In the genomic region with DNA sequence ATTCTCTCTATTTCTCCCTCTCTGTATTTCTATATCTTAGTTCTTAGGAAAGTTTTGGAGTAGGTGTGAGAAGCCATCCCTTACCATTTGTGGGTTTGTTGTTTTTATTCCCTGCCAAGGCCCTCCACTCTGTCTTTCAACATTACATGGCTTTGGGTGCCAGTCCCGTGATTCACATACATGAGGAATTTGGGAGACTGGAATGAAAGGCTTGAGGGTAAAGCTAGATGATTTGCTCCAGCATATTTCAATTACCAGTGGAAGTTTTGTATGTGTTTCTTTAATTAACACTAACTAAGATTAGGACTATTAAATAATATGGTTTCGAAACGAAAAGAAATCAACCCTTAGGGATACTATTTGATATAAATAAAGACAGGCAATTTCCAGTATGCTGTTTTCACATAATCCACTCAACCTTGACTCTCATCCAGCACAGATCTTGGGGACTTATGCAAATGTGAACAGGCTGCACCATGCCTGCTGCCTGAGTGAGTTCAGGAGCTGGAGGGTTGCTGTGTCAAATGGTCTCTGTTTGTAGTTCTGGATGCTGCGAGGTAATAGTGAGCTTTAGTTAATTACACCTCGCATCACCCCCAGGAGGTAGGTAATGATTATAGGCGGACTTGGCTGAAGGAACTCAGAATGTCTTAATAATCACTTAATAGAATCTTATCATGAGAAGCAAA, we compare ENCODE assay signal across 29 mouse cellular contexts.
DNase-seq lines count a peak whose midpoint lies in the region; ATAC-seq and TF ChIP-seq lines count a peak whose summit lies in the region.
"Had no signal": no experiment of that assay in that cellular context is flagged by ENCODE, and none has a peak within 500 bp of the region (broad histone marks: within the 10 kb centered on the region; RNA-seq: fewer than 3 reads in every experiment).

No protein-coding gene starts in this region.

- H3K27ac ChIP-seq in heart, embryonic 11.5 days (ENCODE audit: low read depth, low read length), result no peak overlapping the region
- no peak overlapping the region for H3K27ac ChIP-seq in midbrain, embryonic 14.5 days (replicated peaks; ENCODE audit: low read depth, low read length)
- no peak overlapping the region for H3K27ac ChIP-seq in midbrain, embryonic 10.5 days (replicated peaks)
- H3K27ac ChIP-seq in embryonic fibroblast, embryonic 13.5 days (ENCODE audit: insufficient read depth, low read length), result peak overlapping the region; percentile 57; the same call in 1 of the 2 replicates
- H3K27ac ChIP-seq: embryonic facial prominence, embryonic 13.5 days; liver, embryonic 12.5 days had no signal

- H3K9me3 ChIP-seq in heart, embryonic 11.5 days (replicated peaks; ENCODE audit: control insufficient read depth, low read length), result no peaks in the 10 kb centered on the region
- H3K9me3 ChIP-seq in midbrain, embryonic 14.5 days (ENCODE audit: control insufficient read depth, low read length), result no peaks in the 10 kb centered on the region
- H3K9me3 ChIP-seq in midbrain, embryonic 10.5 days (replicated peaks), result no peaks in the 10 kb centered on the region
- H3K9me3 ChIP-seq: embryonic facial prominence, embryonic 13.5 days; heart, embryonic 10.5 days; liver, embryonic 12.5 days had no signal

- H3K4me1 ChIP-seq in heart, embryonic 11.5 days (ENCODE audit: control insufficient read depth, insufficient read depth, low read length), result peaks cover 10% of the 10 kb centered on the region; the same call in 1 of the 2 replicates
- H3K4me1 ChIP-seq in midbrain, embryonic 14.5 days (ENCODE audit: control insufficient read depth, insufficient read depth, low read length), result peaks cover 20% of the 10 kb centered on the region
- H3K4me1 ChIP-seq in midbrain, embryonic 10.5 days, result peaks cover 26% of the 10 kb centered on the region
- H3K4me1 ChIP-seq in embryonic fibroblast, embryonic 13.5 days (ENCODE audit: control insufficient read depth, insufficient read depth, low read length), result peaks cover 2% of the 10 kb centered on the region; the same call in 1 of the 2 replicates

- TF ChIP-seq POLR2A in embryonic fibroblast, embryonic 13.5 days (IDR thresholded peaks at IDR 0.05; ENCODE audit: low read depth, low read length), result no peak

- no peak overlapping the region for H3K9ac ChIP-seq in heart, embryonic 11.5 days (ENCODE audit: low read depth, low read length)
- H3K9ac ChIP-seq in midbrain, embryonic 14.5 days (replicated peaks; ENCODE audit: low read length), result no peak overlapping the region
- H3K9ac ChIP-seq: liver, embryonic 12.5 days; liver, postnatal 0 days had no signal

- no peaks in the 10 kb centered on the region for H3K36me3 ChIP-seq in heart, embryonic 11.5 days (ENCODE audit: control insufficient read depth, insufficient read depth, low read length)
- no peaks in the 10 kb centered on the region for H3K36me3 ChIP-seq in midbrain, embryonic 14.5 days (ENCODE audit: control insufficient read depth, insufficient read depth, low read length)
- H3K36me3 ChIP-seq in midbrain, embryonic 10.5 days, result no peaks in the 10 kb centered on the region
- H3K36me3 ChIP-seq: embryonic facial prominence, embryonic 13.5 days; heart, embryonic 10.5 days; liver, embryonic 12.5 days had no signal

- no peak for ATAC-seq in heart, embryonic 11.5 days (replicated peaks; ENCODE audit: insufficient number of reproducible peaks, low FRiP score, low TSS enrichment)
- no peak for ATAC-seq in midbrain, embryonic 14.5 days (ENCODE audit: low FRiP score, low TSS enrichment)
- no peak for ATAC-seq in megakaryocyte progenitor cell, adult 5-6 weeks (replicated peaks; ENCODE audit: poor library complexity)
- ATAC-seq: CD4-positive, CD25-positive, alpha-beta regulatory T cell, adult 4 months; intestine, postnatal 0 days; liver, embryonic 12.5 days; liver, postnatal 0 days had no signal

- 73% methylated on average over 6 of the region's 6 CpGs for WGBS in heart, embryonic 11.5 days (ENCODE audit: insufficient replicate concordance)
- 62% methylated on average over 6 of the region's 6 CpGs for WGBS in midbrain, embryonic 14.5 days
- WGBS in midbrain, embryonic 10.5 days, result 77% methylated on average over 6 of the region's 6 CpGs

- no peak overlapping the region for H3K4me2 ChIP-seq in heart, embryonic 11.5 days
- no peak overlapping the region for H3K4me2 ChIP-seq in midbrain, embryonic 14.5 days (ENCODE audit: low read length)
- H3K4me2 ChIP-seq: liver, embryonic 12.5 days had no signal

- no peak overlapping the region for H3K4me3 ChIP-seq in heart, embryonic 11.5 days (ENCODE audit: low read depth, low read length)
- no peak overlapping the region for H3K4me3 ChIP-seq in midbrain, embryonic 14.5 days (replicated peaks; ENCODE audit: low read depth, low read length)
- H3K4me3 ChIP-seq in midbrain, embryonic 10.5 days, result no peak overlapping the region
- no peak overlapping the region for H3K4me3 ChIP-seq in embryonic fibroblast, embryonic 13.5 days (ENCODE audit: insufficient read depth, low read length)
- H3K4me3 ChIP-seq: embryonic facial prominence, embryonic 13.5 days; erythroblast, embryonic 14.5 days; heart, embryonic 10.5 days; liver, embryonic 12.5 days; megakaryocyte, embryonic 14.5 days had no signal

- no peak for TF ChIP-seq CTCF in embryonic fibroblast, embryonic 13.5 days (IDR thresholded peaks at IDR 0.05; ENCODE audit: borderline replicate concordance, insufficient read depth, low read length)

- peak; percentile 59 for DNase-seq in heart, adult 11 months
- DNase-seq in midbrain, embryonic 14.5 days, result peak; percentile 53
- DNase-seq in midbrain, embryonic 10.5 days (ENCODE audit: low spot score), result no peak
- peak; percentile 22 for DNase-seq in 3T3-L1 (ENCODE audit: low read depth, low spot score)
- no peak for DNase-seq in urinary bladder, postnatal 36 days (ENCODE audit: low spot score in 2 of 2)
- DNase-seq: adrenal gland, postnatal 14 days; cerebellum, adult 11-12 months; cerebellum, adult 9-11 months; gastrocnemius, postnatal 14 days; heart, postnatal 36 days; kidney, adult 9 months; kidney, postnatal 10 days; layer of hippocampus, postnatal 36 days; left cerebral cortex, postnatal 4 days; liver, postnatal 0 days; lung, postnatal 36 days; right cerebral cortex, adult 18-20 months; thymus, adult 18-20 months; thymus, postnatal 25 days had no signal

- no peaks in the 10 kb centered on the region for H3K27me3 ChIP-seq in heart, embryonic 11.5 days (ENCODE audit: control insufficient read depth, insufficient read depth, low read length)
- H3K27me3 ChIP-seq in midbrain, embryonic 14.5 days (ENCODE audit: control insufficient read depth, insufficient read depth, low read length), result no peaks in the 10 kb centered on the region
- H3K27me3 ChIP-seq in midbrain, embryonic 10.5 days (ENCODE audit: low read depth, poor library complexity, severe bottlenecking), result peaks cover 5% of the 10 kb centered on the region
- H3K27me3 ChIP-seq: embryonic facial prominence, embryonic 13.5 days had no signal

Comparison
In these comparisons a context has a peak if more than half of its experiments do, and no peak if none do; other contexts are left out.
1. DNase-seq: peak in heart, adult 11 months (single experiment), midbrain, embryonic 14.5 days (single experiment) and 3T3-L1 (single experiment); none in midbrain, embryonic 10.5 days (single experiment) and urinary bladder, postnatal 36 days (0 of 2).